Mouse (Mus musculus) brain, adult 2 months (tissue): ENCODE measurements around the gene Slc37a1.

Experiments used
- DNase-seq: peaks from one replicate; pipeline ENCODE4 v3.0.0; 2011; ENCODE audit warnings: low read depth, low spot score

Slc37a1 gene

DNA sequence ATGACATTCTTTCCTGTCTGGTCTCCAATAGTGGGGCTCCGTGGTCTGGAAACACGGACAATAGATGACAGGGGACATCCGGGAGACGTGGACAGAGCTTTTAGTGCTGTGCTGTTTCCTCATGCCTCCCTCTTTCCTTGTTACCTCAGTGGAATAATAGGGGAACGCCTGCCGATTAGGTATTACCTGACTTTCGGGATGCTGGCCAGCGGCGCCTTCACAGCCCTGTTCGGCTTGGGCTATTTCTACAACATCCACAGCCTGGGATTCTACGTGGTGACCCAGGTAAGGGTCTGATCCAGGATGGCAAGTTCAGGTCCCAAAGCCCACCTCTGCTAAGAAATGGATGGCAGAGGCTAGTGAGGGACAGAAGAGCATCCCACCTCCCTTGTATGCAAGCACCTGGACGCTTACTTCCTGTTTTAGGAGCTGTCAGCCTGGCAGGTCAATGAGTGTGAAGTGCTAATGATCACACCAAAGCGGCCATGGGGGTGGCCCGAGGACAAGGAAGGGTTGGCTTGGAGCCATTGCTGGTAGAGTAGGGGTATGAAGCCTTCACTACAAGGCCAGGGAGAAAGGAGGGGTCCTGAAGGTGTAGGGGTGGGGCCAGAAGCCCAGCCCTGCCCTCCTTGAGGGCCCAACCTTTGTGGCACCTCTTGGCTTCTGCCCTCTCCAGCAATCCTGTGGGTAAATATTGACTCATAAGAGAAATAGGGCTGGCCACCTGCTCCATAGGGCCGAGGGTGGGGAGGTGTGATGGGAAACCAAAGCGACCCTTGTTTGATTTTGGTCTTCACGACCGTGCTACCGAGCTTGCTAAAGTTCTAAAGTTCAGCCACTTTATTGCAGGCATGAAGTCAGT, 32.5 kb downstream of the Slc37a1 start:
- DNase-seq = no peak

DNA sequence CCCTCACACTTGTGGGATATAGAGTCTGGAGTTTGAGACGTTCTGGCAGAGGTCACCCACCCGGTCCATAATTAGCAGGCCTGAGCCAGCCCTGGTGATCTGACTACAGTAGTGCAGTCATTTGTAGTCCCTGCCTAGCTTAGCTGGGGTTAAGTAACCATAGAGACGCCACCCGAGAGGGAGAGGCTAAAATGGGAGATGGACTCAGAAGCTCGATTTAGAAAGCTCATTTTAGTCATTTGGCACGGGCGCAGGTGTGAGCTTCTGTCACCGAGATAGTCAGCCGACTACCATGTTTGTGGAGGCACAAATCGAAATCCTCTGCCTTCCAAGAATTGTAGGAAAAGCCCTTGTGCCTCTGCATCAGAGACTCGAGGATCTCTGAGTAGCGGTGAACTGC, 34.8 kb downstream of the Slc37a1 start:
- DNase-seq = peak; percentile 96

- peak; percentile 41 for DNase-seq
Measured at GRCm38 (mm10) chr17:31322446-31322845, 35.9 kb downstream of the Slc37a1 start.

DNA sequence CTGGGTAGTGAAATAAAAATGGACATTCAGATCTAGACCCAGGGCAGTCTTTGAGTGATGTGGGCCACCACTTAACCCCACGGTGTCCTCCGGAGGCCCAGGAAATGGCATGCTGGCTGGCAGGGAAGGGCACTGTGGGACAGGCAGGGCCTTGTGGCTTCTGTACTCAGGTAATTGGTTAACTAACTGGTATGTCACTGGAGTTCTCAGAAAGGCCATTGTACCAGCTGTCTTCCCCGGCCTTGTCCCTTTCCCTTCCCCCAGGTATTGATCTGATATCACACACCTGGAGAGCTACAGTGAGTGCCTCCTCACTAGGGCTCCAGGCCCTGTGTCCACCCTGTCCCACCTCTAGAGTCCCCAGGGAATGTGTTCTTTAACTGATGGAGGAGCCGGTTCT, 36.8 kb downstream of the Slc37a1 start:
- DNase-seq = no peak

DNA sequence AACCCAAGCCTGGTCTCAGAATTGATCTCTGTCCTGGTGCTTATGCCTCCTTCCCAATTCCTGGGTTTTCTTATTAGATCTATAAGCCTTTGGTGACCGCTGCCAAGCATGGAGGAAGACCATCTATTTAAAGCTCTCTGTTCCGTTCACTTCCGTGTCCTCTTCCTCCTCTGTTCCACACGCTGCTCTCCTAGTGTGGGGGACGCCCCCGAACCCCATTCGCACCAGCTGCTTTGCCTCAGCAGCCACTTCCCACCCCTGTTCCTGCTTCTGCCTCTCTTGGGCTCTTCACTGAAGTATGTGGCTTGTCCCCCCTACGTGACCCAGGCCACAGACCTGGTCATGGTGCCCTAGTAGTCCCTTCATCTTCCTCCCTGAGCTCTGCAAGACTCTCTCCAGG, 37.6 kb downstream of the Slc37a1 start:
- DNase-seq = peak; percentile 60

- peak; percentile 40 for DNase-seq
Measured at GRCm38 (mm10) chr17:31325451-31326219, 39.0 kb downstream of the Slc37a1 start.

- DNase-seq = no peak
Measured at GRCm38 (mm10) chr17:31326220-31326852, 39.7 kb downstream of the Slc37a1 start.

DNA sequence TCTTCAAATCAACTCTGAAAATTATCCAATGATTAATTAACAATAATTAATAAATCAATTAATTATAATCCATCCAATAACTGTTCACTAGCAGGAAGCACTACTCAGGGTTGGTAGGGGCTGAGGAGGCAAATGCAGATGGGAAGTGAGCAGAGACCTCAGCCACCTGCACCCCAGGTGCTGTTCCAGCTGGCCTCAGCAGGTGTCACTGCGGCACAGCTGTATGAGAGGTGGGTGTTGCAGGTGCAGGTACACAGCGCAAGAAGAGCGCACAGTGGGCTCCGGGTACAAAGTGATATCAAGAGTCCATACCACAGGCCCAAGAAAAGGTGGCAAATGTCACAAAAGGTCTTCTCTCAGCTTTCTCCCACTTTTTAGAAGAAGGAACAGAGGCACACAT, 41.9 kb downstream of the Slc37a1 start:
- peak; percentile 24 for DNase-seq

GRCm38 (mm10) chr17:31330622-31331021, 44.0 kb downstream of the Slc37a1 start:
- peak; percentile 71 for DNase-seq

DNA sequence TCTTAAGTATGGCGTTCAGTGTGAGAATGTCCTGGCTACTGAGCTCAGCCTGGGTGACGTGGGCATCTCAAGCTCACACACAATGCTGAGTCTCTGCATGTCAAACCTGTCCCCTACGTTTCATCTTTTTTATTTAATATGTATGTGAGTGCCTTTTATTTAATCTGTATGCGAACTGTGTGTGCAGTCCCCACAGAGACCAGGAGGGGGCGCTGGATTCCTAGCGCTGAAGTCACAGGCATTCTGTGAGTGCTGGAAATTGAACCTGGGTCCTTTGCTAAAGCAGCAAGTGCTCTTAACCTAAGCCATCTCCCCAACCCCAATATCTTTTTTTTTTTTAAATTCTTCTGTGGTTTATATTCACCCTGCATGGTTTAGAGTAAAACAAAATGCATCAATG, 44.7 kb downstream of the Slc37a1 start:
- no peak for DNase-seq

DNA sequence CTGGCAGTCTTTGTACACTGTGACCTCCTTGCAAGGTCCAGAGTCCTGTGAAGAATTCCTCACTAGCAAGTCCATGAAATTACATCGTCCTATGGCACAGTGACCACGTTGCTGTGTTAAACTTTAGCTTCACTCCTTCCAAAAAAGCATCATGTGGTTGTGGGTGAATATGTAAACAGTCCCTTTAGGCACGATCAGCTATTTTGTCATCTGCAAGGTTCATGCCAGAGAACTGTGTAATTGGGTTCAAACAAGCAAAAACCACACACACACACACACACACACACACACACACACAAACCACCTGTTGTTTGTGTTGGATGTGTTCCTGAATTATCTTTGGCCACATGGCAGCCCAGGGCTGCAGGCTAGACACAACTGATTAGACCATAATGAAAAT, 45.3 kb downstream of the Slc37a1 start:
- DNase-seq = no peak

- no peak for DNase-seq
Measured at GRCm38 (mm10) chr17:31332333-31332732, 45.7 kb downstream of the Slc37a1 start.

GRCm38 (mm10) chr17:31334509-31335260, 48.1 kb downstream of the Slc37a1 start:
- DNase-seq = peak; percentile 96

DNA sequence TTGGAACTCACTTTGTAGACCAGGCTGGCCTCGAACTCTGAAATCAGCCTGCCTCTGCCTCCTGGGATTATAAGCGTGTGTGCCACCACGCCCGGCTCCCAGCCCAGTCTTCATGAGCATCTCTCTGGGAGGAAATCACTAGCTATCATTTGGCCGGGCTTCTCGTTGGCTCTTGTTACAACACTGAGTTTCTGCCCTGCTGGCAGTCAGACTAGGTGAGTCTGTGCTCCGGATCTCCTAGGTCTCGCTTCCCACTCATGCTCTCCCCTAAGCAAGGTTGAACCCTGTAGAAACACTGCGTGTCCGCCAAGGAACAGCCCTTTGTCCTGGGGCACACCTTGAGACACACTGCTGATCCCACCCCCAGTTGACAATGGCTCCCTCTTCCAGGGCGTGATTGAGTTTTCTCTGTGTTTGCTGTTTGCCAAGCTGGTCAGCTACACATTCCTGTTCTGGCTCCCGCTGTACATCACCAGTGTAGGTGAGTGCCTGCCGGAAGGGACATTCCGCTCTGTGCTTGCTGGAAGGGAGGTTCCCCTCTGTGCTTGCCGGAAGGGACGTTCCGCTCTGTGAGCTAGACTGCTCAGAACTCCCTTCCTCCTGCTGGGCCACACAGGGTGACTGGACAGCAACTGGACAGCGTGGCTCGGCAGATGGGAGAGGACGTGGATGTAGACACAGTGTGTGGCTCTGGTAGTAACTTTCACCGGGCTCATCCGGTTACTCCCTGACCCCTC, 48.9 kb downstream of the Slc37a1 start:
- peak; percentile 67 for DNase-seq

DNA sequence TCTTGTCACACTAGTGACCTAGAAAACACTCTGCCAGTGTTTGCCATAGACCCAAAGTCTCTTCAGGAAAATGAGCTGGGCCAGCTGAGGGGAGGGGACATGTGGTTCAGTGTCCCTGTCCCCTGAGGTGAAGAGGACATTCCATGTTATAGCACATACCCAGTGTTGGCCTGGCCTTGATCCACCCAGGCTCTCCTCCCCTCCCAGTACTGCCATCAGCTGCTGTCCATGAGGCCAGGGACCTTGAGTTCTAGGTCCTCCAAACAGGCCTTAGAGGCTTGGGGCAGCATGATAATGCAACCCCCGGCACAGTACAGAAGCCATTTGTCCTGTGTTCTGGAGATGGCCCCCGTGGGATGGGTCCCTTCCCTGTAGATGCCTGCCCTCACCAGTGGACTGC, 53.2 kb downstream of the Slc37a1 start:
- DNase-seq = no peak

DNA sequence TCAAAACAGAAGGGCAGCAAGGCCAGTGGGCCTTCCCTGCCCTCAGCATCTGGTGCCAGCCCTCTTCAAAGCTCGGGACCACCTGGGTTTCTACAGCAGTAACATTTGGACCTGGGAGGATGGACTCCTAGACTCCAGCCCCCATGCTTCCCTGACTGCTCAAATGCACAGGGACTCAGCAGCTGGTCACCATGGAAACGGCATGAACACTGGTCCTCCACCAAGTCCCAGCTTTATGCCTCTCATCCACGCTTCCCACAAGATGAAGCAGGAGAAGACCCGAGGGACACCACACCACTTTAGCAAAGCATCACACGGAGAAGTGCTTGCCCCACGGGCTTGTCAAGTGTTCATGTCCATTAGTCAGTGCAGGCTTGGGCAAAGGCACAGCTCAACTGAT, 55.6 kb downstream of the Slc37a1 start:
- DNase-seq = peak; percentile 81

GRCm38 (mm10) chr17:31344172-31344801, 57.7 kb downstream of the Slc37a1 start:
- peak; percentile 84 for DNase-seq

GRCm38 (mm10) chr17:31344816-31345215, 58.2 kb downstream of the Slc37a1 start:
- DNase-seq = no peak

- DNase-seq = peak; percentile 48
Measured at GRCm38 (mm10) chr17:31348129-31348528, 61.5 kb downstream of the Slc37a1 start.

DNA sequence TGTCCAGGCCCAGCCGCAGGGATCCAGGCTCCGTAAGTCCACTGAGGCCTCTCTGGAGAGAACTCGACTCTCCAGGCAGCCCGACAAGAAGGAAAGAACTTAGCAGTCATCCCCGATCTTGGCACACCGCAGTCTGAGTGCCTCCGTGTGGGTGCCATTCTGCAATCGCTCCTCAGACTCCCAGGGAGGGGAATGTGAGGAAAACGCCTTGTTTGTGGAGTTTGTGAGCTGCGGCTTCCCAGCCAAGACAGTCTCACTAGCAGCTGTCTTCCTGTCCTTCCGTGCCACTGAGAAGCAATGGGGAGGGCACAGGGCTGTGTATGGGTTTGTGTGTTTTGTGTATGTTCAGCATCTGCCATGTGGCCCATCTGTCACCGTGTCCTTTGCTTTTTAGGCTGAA, 62.8 kb downstream of the Slc37a1 start:
- peak; percentile 83 for DNase-seq
